In the genomic region with DNA sequence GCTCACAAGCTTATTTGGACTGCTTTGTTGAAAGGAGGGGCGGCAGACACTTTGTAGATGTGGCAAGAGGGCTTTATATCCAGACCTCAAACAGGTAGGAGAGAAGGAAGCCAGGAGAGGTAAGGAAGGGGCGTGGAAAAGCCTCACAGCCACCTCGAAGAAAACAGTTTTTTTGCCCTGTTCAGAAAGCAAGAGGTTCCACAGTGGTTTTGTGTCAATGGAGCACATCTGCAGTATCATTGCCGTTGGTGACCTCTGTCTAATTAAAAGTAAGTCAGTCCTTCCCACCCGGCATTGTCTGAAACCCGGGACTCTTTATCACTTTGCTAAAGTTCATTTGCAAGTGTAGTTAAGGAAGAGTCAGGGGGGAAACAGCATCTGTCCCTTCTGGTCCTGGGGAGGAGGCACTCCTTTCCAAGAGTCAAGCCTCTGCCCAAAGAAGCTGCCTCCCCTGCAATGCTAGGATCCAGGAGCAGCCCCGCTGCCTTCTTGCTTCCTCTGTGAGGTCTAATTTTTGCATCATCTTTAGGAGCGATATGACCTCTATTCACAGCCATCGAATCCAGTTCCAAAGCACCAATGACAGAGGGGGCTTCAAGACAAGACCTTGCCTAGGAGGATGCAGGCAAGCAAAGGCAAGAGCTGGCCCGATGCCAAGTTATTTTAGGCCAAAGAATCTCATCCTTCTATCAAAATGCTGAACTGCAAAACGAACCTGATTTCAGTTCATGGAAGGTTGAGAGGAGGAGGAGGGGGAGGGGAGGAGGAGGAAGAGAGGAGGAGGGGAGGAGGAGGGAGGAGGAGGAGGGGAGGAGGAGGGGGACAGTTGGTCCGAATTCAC, we compare ENCODE assay signal across 8 mouse cellular contexts. TPM values are rescaled to one million over a fixed set of nuclear protein-coding genes. Genes with fewer than 3 reads are reported as not detected.
DNase-seq lines count a peak whose midpoint lies in the region; ATAC-seq and TF ChIP-seq lines count a peak whose summit lies in the region.

No protein-coding gene starts in this region.

- no peak for DNase-seq in lung, adult 2 months
- peak; percentile 76 to 81 for DNase-seq in cerebellum, postnatal 14 days
- DNase-seq in left cerebral cortex, adult 8-10 months (ENCODE audit: low spot score in 2 of 2): peak; percentile 21 to 30
- peak; percentile 80 for DNase-seq in midbrain, embryonic 14.5 days
- DNase-seq in thymus, postnatal 10 days (ENCODE audit: low spot score in 2 of 2): no peak
- DNase-seq in spleen, adult 12 weeks (ENCODE audit: low spot score): no peak

- no peaks in the 10 kb centered on the region for H3K9me3 ChIP-seq in lung, embryonic 15.5 days
- no peaks in the 10 kb centered on the region for H3K9me3 ChIP-seq in heart, embryonic 16.5 days (replicated peaks; ENCODE audit: control insufficient read depth, low read length)
- no peaks in the 10 kb centered on the region for H3K9me3 ChIP-seq in midbrain, embryonic 14.5 days (ENCODE audit: control insufficient read depth, low read length)

- H3K27ac ChIP-seq in lung, embryonic 15.5 days: no peak overlapping the region
- H3K27ac ChIP-seq in heart, embryonic 16.5 days (ENCODE audit: low read length): no peak overlapping the region
- peak overlapping the region; percentile 61; the same call in 1 of the 2 replicates for H3K27ac ChIP-seq in midbrain, embryonic 14.5 days (replicated peaks; ENCODE audit: low read depth, low read length)

- peak overlapping the region; percentile 87 for H3K4me2 ChIP-seq in lung, embryonic 15.5 days
- H3K4me2 ChIP-seq in heart, embryonic 16.5 days (ENCODE audit: low read depth, low read length): peak overlapping the region; percentile 93
- H3K4me2 ChIP-seq in midbrain, embryonic 14.5 days (ENCODE audit: low read length): peak overlapping the region; percentile 71

- H3K4me1 ChIP-seq in lung, embryonic 15.5 days: peaks cover 12% of the 10 kb centered on the region
- H3K4me1 ChIP-seq in lung, adult 2 months (ENCODE audit: control insufficient read depth, insufficient read depth, low read length): 0 out of 2 replicates have a peak, but pooled peaks cover 3% of the 10 kb centered on the region
- peaks cover 8% of the 10 kb centered on the region; the same call in 1 of the 2 replicates for H3K4me1 ChIP-seq in heart, embryonic 16.5 days (ENCODE audit: control insufficient read depth, insufficient read depth, low read length)
- peaks cover 9% of the 10 kb centered on the region for H3K4me1 ChIP-seq in midbrain, embryonic 14.5 days (ENCODE audit: control insufficient read depth, insufficient read depth, low read length)

- peaks cover 22% of the 10 kb centered on the region; the same call in 1 of the 2 replicates for H3K27me3 ChIP-seq in lung, embryonic 15.5 days
- H3K27me3 ChIP-seq in heart, embryonic 16.5 days (ENCODE audit: control insufficient read depth, insufficient read depth, low read length): 0 out of 2 replicates have a peak, but pooled peaks cover 5% of the 10 kb centered on the region
- H3K27me3 ChIP-seq in midbrain, embryonic 14.5 days (ENCODE audit: control insufficient read depth, insufficient read depth, low read length): no peaks in the 10 kb centered on the region

- TF ChIP-seq CTCF in lung, adult 2 months (IDR thresholded peaks at IDR 0.05; ENCODE audit: insufficient read depth, low read length): no peak

- no peak for TF ChIP-seq POLR2A in lung, adult 2 months (IDR thresholded peaks at IDR 0.05; ENCODE audit: borderline replicate concordance, extremely low read depth, low read depth, low read length)

- no peak for ATAC-seq in lung, embryonic 15.5 days (ENCODE audit: borderline replicate concordance, extremely low read depth, low FRiP score, low TSS enrichment)
- no peak for ATAC-seq in heart, embryonic 16.5 days (replicated peaks; ENCODE audit: extremely low read depth, insufficient read depth, low FRiP score)
- peak; percentile 69 for ATAC-seq in midbrain, embryonic 14.5 days (ENCODE audit: low FRiP score, low TSS enrichment)

- no peaks in the 10 kb centered on the region for H3K36me3 ChIP-seq in lung, embryonic 15.5 days
- no peaks in the 10 kb centered on the region for H3K36me3 ChIP-seq in heart, embryonic 16.5 days (ENCODE audit: control insufficient read depth, insufficient read depth)
- H3K36me3 ChIP-seq in midbrain, embryonic 14.5 days (ENCODE audit: control insufficient read depth, insufficient read depth, low read length): no peaks in the 10 kb centered on the region

- no peak overlapping the region for H3K9ac ChIP-seq in lung, embryonic 15.5 days
- H3K9ac ChIP-seq in heart, embryonic 16.5 days (ENCODE audit: low read length): peak overlapping the region; percentile 57; the same call in 1 of the 2 replicates
- H3K9ac ChIP-seq in midbrain, embryonic 14.5 days (replicated peaks; ENCODE audit: low read length): peak overlapping the region; percentile 68

- WGBS in lung, embryonic 15.5 days: 7% methylated on average over 12 of the region's 12 CpGs
- WGBS in lung, adult 2 months: 6% methylated on average over 12 of the region's 12 CpGs
- WGBS in heart, embryonic 16.5 days: 6% methylated on average over 12 of the region's 12 CpGs
- WGBS in midbrain, embryonic 14.5 days: 9% methylated on average over 12 of the region's 12 CpGs

- peak overlapping the region; percentile 43 for H3K4me3 ChIP-seq in lung, embryonic 15.5 days
- no peak overlapping the region for H3K4me3 ChIP-seq in lung, adult 2 months (replicated peaks; ENCODE audit: extremely low read depth, low read depth, low read length)
- H3K4me3 ChIP-seq in heart, embryonic 16.5 days (ENCODE audit: low read length): peak overlapping the region; percentile 63
- peak overlapping the region; percentile 55 for H3K4me3 ChIP-seq in midbrain, embryonic 14.5 days (replicated peaks; ENCODE audit: low read depth, low read length)

RNA-seq across cellular contexts. Expression of a gene that starts 31.5 kb away (rescaled TPM):
- 0.15 and 0.16 TPM in 2 replicates for polyA plus RNA-seq in lung, embryonic 15.5 days (2015; fragmentation: Nextera tagmentation; extraction: Ambion mirVana)
- 0.01 TPM in 1 of 2 replicates, not detected in the other for polyA plus RNA-seq in lung, adult 2 months (2012; rRNA removed)
- polyA plus RNA-seq in heart, embryonic 16.5 days (2015; fragmentation: Nextera tagmentation; extraction: Ambion mirVana): 0.06 and 0.08 TPM in 2 replicates
- 100 to 1,000 TPM; 108 to 135 (median 114) TPM for total RNA-seq in left cerebral cortex, adult 8-10 months (2022)
- 15.2 and 15.5 TPM in 2 replicates for polyA plus RNA-seq in midbrain, embryonic 14.5 days (2014; fragmentation: Nextera tagmentation; extraction: Ambion mirVana)

Comparison
In these comparisons a context has a peak if more than half of its experiments do, and no peak if none do; other contexts are left out.
1. DNase-seq: peak in cerebellum, postnatal 14 days (2 of 2), left cerebral cortex, adult 8-10 months (2 of 2) and midbrain, embryonic 14.5 days (single experiment); none in lung, adult 2 months (single experiment), thymus, postnatal 10 days (0 of 2) and spleen, adult 12 weeks (single experiment).
2. RNA of a gene that starts 31.5 kb away (polyA plus RNA-seq): 15.2 to 15.5 TPM in midbrain, embryonic 14.5 days; 0.15 to 0.16 TPM in lung, embryonic 15.5 days, 0.06 to 0.08 TPM in heart, embryonic 16.5 days and 0.01 TPM in lung, adult 2 months; every median in the first group is over 10 times any median in the second.
3. Peak in every context shown above with its lines, with median percentiles within 50 percentile points of each other: H3K4me2 ChIP-seq.